ENCODE assay signal across 12 mouse cellular contexts in genomic region chr6:125483515-125484312, GRCm38 (mm10). TPM values are rescaled to one million over a fixed set of nuclear protein-coding genes. Genes with fewer than 3 reads are reported as not detected.
DNase-seq lines count a peak whose midpoint lies in the region; ATAC-seq and TF ChIP-seq lines count a peak whose summit lies in the region.
"Had no signal": no experiment of that assay in that cellular context is flagged by ENCODE, and none has a peak within 500 bp of the region (broad histone marks: within the 10 kb centered on the region; RNA-seq: fewer than 3 reads in every experiment).

No protein-coding gene starts in this region.

- H3K9ac ChIP-seq in lung, embryonic 16.5 days (ENCODE audit: low read length) = 0 out of 2 replicates have a peak overlapping the region, but pooled peaks have one; percentile 9
- no peak overlapping the region for H3K9ac ChIP-seq in limb, embryonic 15.5 days
- H3K9ac ChIP-seq in stomach, postnatal 0 days (ENCODE audit: low read length) = no peak overlapping the region

- no peaks in the 10 kb centered on the region for H3K9me3 ChIP-seq in lung, embryonic 16.5 days (ENCODE audit: control insufficient read depth, low read length)
- H3K9me3 ChIP-seq in limb, embryonic 15.5 days = no peaks in the 10 kb centered on the region
- H3K9me3 ChIP-seq in stomach, postnatal 0 days (ENCODE audit: control insufficient read depth, low read length) = no peaks in the 10 kb centered on the region

- TF ChIP-seq CTCF in stomach, postnatal 0 days (IDR thresholded peaks at IDR 0.05; ENCODE audit: low read depth) = no peak

- no peak overlapping the region for H3K4me3 ChIP-seq in lung, embryonic 16.5 days (ENCODE audit: low read length)
- H3K4me3 ChIP-seq in limb, embryonic 15.5 days = no peak overlapping the region
- no peak overlapping the region for H3K4me3 ChIP-seq in stomach, postnatal 0 days (ENCODE audit: low read depth, low read length)

- H3K36me3 ChIP-seq in lung, embryonic 16.5 days (ENCODE audit: control insufficient read depth, insufficient read depth, low read length) = no peaks in the 10 kb centered on the region
- no peaks in the 10 kb centered on the region for H3K36me3 ChIP-seq in limb, embryonic 15.5 days
- no peaks in the 10 kb centered on the region for H3K36me3 ChIP-seq in stomach, postnatal 0 days (ENCODE audit: control insufficient read depth, insufficient read depth, low read length)

- H3K27me3 ChIP-seq in lung, embryonic 16.5 days (ENCODE audit: control insufficient read depth, insufficient read depth, low read depth, low read length) = no peaks in the 10 kb centered on the region
- no peaks in the 10 kb centered on the region for H3K27me3 ChIP-seq in limb, embryonic 15.5 days
- H3K27me3 ChIP-seq in stomach, postnatal 0 days (ENCODE audit: control insufficient read depth, insufficient read depth, low read length) = no peaks in the 10 kb centered on the region

- no peak for TF ChIP-seq EP300 in stomach, postnatal 0 days (optimal IDR thresholded peaks at IDR 0.05)

- no peak for ATAC-seq in lung, embryonic 16.5 days (ENCODE audit: low read depth)
- no peak for ATAC-seq in limb, embryonic 15.5 days (ENCODE audit: insufficient number of reproducible peaks, low FRiP score, low TSS enrichment, low read depth)
- peak; percentile 68 for ATAC-seq in stomach, postnatal 0 days (ENCODE audit: low FRiP score, low TSS enrichment)
- ATAC-seq: forebrain, embryonic 16.5 days had no signal

- DNase-seq in lung, postnatal 25 days (ENCODE audit: low spot score) = no peak
- peak; percentile 67 for DNase-seq in MN1 (ENCODE audit: low spot score)
- DNase-seq in stomach, postnatal 0 days (ENCODE audit: low spot score) = no peak
- DNase-seq in ovary, postnatal 14 days (ENCODE audit: low spot score) = no peak
- DNase-seq in right cerebral cortex, postnatal 25 days = no peak
- DNase-seq: adrenal gland, postnatal 25 days; cerebellum, postnatal 36 days; kidney, postnatal 36 days; thymus, postnatal 25 days had no signal

- 74% methylated on average over 12 of the region's 12 CpGs for WGBS in lung, embryonic 16.5 days
- WGBS in limb, embryonic 15.5 days = 69% methylated on average over 12 of the region's 12 CpGs
- 55% methylated on average over 12 of the region's 12 CpGs for whole genome bisulfite sequencing in stomach, postnatal 0 days

- H3K4me2 ChIP-seq in lung, embryonic 16.5 days (ENCODE audit: low read depth, low read length) = no peak overlapping the region
- H3K4me2 ChIP-seq in limb, embryonic 15.5 days = no peak overlapping the region
- no peak overlapping the region for H3K4me2 ChIP-seq in stomach, postnatal 0 days (replicated peaks; ENCODE audit: low read depth)

- H3K27ac ChIP-seq in lung, embryonic 16.5 days (ENCODE audit: low read length) = no peak overlapping the region
- H3K27ac ChIP-seq in limb, embryonic 15.5 days = peak overlapping the region; percentile 77
- H3K27ac ChIP-seq in stomach, postnatal 0 days (replicated peaks) = peak overlapping the region; percentile 81

- H3K4me1 ChIP-seq in lung, embryonic 16.5 days (replicated peaks; ENCODE audit: control insufficient read depth, insufficient read depth, low read length) = peaks cover 40% of the 10 kb centered on the region
- H3K4me1 ChIP-seq in limb, embryonic 15.5 days = peaks cover 76% of the 10 kb centered on the region
- H3K4me1 ChIP-seq in stomach, postnatal 0 days (replicated peaks; ENCODE audit: control insufficient read depth, insufficient read depth) = peaks cover 15% of the 10 kb centered on the region

RNA-seq across cellular contexts. Expression of gene Cd9, which starts 10.9 kb away (rescaled TPM):
- 356 and 405 TPM in 2 replicates for polyA plus RNA-seq in lung, embryonic 16.5 days (2015; fragmentation: Nextera tagmentation; extraction: Ambion mirVana)
- polyA plus RNA-seq in limb, embryonic 15.5 days (2015; fragmentation: Nextera tagmentation; extraction: Ambion mirVana) = 490 and 511 TPM in 2 replicates
- 487 and 500 TPM in 2 replicates for polyA plus RNA-seq in stomach, postnatal 0 days (2015; fragmentation: Nextera tagmentation; extraction: Ambion mirVana)
